Mouse (Mus musculus): ENCODE results near the gene Pld3. TPM values are rescaled to one million over a fixed set of nuclear protein-coding genes. Genes with fewer than 3 reads are reported as not detected.
"Not testable (repeated sequence)": the region's sequence is repeated elsewhere in the genome, so short reads cannot be mapped to it uniquely, and the experiment has no call there.

Gene Pld3
- total RNA-seq, 2 experiments from 2014 or later = 23.3 to 27.1 TPM

DNA sequence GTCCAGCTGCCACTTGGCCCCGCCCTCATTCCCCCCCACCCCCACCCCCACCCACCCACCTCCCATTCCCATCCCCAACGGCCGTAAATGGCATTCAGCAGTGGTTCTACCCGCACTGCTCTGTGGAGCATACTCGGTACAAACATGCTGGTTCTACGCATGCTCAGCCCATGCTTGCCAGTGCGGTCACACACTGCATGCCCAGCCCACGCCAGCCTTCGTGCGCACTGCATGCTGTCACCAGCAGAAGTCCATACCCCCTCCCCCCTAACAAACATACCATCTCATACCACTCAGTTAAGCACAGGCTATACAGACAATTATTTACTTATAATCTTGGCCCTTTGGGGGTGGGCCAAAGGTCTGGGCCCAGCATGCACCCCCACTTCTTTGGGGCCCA is 21.3 kb downstream of the Pld3 start:
- intact Hi-C loops (cut with DNase I) = no loop called here
- DNase-seq (ENCODE audit: low spot score) = no peak

DNA sequence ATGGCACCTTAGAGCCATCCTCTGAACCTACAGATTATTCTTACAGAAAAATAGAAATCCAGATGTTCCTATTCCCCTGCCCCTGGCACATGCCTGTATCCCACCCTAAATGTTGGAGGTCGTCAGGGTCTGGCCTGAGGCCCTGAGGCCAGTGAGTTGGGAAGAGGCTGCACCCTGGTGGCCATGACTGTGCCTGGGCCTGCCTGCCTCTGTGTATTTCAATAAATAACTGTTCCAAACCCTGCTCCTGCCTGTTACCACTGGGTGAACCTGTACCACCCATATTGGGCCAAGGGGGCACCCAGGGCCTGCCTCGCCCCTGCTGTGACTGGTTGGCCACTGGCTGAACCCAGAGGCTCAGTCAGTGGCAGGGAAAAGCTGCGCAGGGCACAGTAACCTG is 22.1 kb downstream of the Pld3 start:
- intact Hi-C loops (cut with DNase I) = no loop called here
- DNase-seq (ENCODE audit: low spot score) = no peak

DNA sequence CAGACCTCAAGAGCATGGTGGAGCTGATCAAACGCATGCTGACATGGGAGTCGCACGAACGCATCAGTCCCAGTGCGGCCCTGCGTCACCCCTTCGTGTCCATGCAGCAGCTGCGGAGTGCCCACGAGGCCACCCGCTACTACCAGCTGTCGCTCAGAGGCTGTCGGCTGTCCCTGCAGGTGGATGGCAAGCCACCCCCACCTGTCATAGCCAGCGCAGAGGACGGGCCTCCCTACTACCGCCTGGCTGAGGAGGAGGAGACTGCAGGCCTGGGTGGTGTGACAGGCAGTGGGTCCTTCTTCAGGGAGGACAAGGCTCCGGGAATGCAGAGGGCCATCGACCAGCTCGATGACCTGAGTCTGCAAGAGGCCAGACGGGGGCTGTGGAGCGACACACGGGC is 23.9 kb downstream of the Pld3 start:
- intact Hi-C loops (cut with DNase I) = loop anchor here (5.0 kb wide), 1 partner anchor 52 kb away; no protein-coding TSS in a partner anchor

DNA sequence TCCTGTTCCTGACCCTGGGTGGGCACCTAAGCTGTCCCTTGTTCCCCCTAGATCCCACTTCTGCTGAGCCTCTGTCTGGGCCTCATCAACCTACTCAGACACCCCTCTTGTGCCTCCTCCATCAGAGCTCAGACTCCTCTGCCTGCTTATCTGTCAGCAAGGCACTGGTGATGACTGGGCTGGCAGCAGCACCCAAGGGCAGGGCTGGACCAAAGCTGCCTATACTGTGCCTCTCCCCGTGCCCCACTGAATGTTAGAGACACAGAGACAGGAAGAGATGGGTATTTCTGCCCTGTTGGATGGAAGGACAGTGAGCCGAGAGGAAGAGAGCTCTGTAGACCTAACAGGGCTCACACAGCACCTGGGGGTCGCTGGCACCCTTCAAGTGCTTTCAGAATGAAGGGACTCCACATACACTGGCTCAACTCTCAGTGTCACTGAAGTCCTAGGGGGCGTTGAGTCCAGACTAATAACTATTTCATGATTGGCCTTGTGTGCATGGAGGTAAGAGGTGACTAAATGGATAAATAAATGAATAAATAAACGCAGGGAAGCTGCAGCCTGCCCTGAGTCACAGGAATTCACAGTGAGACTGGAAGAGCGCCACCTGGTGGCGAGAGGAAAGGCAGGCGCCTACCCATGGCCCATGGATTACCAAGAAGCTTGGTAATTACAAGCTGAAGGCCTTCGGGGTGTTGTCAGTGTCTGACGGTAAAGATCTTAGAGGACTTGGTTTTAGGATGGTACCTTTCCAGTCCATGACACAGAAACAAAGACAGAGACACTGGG is 26.8 kb downstream of the Pld3 start:
- peak; percentile 40 for DNase-seq (ENCODE audit: low spot score)
- intact Hi-C loops (cut with DNase I) = loop anchor here (2.0 to 5.0 kb wide), 2 partner anchors 49 to 189 kb away; partner anchors contain the start of gene Ltbp4

More for the DNA sequence above, 23.9 kb downstream of the Pld3 start:
- no peak for DNase-seq (ENCODE audit: low spot score)

DNA sequence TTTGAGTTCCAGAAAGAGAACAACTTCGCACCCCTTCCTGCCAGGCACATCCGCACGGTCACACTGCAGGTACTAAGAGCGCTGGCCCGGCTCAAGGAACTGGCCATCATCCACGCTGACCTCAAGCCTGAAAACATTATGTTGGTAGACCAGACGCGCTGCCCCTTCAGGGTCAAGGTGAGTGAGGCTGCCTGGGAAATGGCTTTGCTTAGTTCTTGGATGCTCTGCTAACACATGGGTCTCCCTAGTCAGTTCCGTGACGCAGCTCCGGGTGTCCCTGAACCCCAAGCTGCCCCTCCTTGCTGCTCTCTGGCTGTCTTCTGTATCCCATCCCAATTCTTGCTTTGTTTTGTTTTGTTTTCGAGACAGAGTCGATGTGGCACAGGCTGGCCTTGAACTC is 29.2 kb downstream of the Pld3 start:
- intact Hi-C loops (cut with DNase I) = no loop called here

DNA sequence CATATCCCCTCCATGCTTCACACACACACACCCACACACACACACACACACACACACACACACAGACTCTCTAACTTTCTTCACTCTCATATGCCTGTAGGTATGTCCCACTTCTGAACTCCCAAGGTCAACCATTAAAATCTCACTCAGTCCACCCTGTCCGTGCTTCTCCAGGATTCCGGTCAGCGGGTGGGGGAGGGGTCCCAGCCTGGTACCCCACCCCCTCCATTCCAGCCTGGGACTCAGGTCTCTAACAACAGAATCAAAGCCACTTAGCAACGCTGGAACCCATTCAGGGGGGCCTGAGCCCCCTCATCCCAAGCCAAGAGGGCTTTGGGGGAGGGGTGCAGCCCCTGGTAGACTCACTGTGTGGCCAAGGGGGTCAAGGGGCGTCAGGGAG is 30.1 kb downstream of the Pld3 start, which contains the start of gene Hipk4:
Hipk4 (plus strand) TSS at position 301 of the 400 bp plus-strand sequence.
- DNase-seq (ENCODE audit: low spot score) = no peak

More for the DNA sequence above, 29.2 kb downstream of the Pld3 start:
- DNase-seq (ENCODE audit: low spot score) = no peak

DNA sequence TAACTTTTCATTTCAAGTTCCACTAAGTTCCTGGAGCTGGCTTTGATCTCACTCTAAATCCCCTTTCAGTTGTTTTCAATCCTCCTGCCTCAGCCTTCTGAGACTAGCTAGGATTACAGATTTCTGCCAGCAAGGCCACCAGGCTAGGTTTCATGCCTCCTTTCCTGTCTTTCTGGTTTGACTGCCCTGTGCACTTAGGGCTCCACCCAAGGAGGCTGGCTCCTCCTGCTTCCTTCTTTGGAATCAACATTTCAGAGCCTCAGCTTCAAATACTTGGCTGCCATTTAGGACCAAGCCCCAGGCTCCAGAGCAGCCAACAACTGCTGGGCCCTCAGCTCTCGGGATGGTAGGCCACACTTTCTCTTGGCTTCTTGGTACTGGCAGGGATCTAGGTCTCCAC is 32.4 kb downstream of the Pld3 start:
- DNase-seq (ENCODE audit: low spot score) = no peak
- intact Hi-C loops (cut with DNase I) = no loop called here

More for the DNA sequence above, 30.1 kb downstream of the Pld3 start, which contains the start of gene Hipk4:
- intact Hi-C loops (cut with DNase I) = no loop called here

DNA sequence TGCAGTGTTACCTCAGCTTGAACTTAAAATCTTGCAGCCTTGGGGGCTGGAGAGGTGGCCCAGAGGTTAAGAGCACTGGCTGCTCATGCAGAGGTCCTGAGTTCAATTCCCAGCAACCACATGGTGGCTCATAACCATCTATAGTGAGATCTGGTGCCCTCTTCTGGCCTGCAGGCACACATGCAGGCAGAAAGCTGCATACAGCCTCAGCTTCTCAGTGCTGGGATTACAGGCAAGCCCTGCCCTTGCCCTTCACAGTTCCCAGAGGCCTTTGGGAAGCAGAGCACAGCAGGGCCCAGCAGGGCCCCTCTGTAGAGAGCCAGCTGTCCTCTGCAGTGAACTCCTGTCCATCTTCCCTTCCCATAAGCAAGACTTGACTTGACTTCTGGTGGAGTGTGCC is 32.9 kb downstream of the Pld3 start:
- DNase-seq (ENCODE audit: low spot score) = no peak
- intact Hi-C loops (cut with DNase I) = no loop called here

DNA sequence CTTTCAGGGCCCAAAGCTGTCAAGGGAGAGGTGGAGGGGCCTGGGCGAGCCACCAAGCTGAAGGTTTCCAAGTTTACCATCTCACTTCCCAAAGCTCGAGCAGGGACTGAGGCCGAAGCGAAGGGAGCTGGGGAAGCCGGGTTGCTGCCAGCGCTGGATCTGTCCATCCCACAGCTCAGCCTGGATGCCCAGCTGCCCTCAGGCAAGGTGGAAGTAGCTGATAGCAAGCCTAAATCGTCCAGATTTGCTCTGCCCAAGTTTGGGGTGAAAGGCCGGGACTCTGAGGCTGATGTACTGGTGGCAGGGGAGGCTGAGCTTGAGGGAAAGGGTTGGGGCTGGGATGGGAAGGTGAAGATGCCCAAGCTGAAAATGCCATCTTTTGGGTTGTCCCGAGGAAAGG is 34.7 kb downstream of the Pld3 start:
- no peak for DNase-seq (ENCODE audit: low spot score)
- intact Hi-C loops (cut with DNase I) = loop anchor here (5.0 kb wide), 1 partner anchor 111 kb away; no protein-coding TSS in a partner anchor

DNA sequence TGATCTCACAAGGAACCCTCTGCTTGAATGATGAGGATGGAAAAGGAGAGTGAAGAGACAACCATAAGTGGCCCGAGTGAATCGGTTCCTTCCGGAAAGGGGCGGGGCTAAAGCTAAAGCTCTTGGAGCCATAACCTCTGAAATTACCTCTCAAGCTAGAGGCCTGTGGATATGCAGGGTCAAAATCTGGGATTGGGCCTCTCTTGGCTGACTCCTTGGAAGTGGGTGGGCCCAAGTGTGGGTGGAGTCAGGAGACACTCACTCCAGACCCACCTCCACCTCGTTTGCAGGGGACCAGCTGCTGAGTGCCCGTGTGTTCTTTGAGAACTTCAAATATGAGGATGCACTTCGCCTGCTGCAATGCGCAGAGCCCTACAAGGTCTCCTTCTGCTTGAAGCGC is 38.1 kb downstream of the Pld3 start:
- intact Hi-C loops (cut with DNase I) = loop anchor here (5.0 kb wide), 1 partner anchor 108 kb away; no protein-coding TSS in a partner anchor
- DNase-seq (ENCODE audit: low spot score) = no peak

DNA sequence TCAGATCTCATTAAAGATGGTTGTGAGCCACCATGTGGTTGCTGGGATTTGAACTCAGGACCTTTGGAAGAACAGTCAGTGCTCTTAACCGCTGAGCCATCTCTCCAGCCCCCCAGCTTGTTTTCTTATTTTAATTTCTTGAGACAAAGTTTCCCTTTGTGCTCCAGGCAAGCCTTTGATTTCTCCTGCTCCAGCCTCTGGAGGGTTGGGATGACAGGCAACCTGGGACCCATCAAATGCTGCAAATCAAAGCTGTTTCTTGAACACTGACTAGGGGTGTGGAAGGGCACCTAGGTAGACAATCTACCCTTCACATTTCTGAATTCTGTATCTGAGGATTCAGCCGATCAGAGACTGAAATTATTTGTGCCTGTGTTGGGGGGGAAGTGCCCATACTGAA is 42.2 kb downstream of the Pld3 start:
- intact Hi-C loops (cut with DNase I) = no loop called here
- no peak for DNase-seq (ENCODE audit: low spot score)

DNA sequence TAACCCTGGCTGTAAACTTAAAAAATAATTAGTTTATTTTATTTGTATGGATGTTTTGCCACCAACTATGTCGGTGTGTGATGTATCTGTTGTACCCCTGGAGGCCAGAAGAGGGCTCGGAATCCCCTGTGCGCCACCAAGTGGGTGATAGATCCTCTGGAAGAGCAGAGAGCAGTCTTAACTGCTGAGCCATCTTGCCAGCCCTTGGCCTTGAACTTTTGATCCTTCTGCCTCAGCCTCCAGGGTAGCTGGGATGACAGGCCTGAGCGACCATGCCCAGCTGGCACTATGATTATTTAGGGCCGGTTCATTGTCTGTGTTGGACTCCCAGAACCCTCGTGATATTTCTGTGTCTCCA is 44.4 kb downstream of the Pld3 start:
- no peak for DNase-seq (ENCODE audit: low spot score)
- intact Hi-C loops (cut with DNase I) = loop anchor here (5.0 kb wide), 1 partner anchor 61 kb away; the partner anchor contains the start of genes Blvrb and Sptbn4

DNA sequence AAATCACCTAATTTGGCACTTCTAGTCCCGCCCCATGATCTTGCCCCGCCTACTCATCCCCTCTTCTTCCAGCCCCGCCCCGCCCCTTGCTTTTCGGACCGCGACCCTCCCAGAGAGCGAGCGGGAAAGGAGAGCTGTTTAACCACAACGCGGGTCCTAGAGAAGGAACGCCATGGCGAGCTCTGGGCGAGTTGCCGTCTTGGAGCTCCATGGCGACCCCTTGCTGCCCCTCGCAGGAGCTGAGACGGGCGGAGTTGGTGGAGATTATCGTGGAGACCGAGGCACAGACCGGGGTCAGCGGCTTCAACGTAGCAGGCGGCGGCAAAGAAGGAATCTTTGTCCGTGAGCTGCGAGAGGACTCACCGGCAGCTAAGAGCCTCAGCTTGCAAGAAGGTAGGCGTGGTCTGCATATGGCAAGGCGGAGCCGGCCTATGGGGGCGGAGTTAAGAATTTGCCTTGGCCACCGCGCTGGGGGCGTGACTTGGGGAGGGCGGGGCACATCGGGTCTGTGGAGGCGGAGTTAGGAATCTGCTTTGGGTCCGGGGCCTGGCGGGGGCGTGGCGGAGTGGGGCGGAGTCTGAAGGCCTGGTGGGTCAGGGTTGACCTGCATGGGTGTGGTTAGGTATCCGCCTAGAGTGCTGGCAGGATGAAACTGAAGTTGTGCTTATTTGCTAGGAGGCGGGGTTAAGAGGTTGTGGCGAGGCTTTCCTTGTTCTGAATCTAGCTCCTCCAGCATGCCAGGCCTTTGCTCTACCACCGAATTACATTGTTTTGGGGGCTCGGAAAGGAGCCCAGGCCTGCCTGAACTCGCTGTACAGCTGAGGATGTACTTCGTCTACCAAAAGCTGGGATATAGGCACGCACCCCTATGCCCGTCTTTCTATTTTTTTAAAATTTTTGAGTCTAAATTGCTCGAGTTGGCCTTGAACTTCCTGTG is 45.0 kb downstream of the Pld3 start:
- intact Hi-C loops (cut with DNase I) = loop anchor here (2.0 to 5.0 kb wide), 2 partner anchors 17 to 61 kb away; partner anchors contain the start of genes Blvrb and Sptbn4

DNA sequence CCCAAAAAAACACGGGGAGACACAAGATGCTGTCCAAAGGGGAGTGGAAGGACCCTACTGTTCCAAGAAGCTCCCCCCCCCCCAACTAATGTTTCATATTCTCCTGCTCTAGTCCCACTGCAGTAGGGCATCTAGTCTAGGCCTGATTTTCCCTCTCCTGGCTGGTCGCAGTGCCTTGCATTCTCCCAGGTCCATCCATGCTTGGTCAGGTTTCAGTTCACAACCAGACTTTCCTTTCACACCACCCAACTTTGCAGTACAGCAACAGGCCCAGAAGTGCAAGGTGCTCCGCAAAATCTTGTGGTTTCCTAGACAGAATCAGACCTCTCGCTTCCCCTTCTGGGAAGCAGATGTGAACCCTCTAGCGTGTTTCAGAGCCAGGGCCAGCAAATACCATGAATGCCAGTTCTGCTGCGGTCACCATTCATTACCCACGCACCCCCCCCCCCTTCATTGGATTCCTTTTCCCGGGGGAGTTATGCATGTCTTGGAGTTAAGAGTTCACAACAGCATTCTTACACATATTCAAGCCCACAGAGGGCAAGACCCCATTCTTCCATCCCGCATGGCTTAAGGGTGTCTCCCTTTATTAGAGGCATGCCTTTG is 46.1 kb downstream of the Pld3 start:
- DNase-seq (ENCODE audit: low spot score) = no peak
- intact Hi-C loops (cut with DNase I) = loop anchor here (2.0 to 5.0 kb wide), 2 partner anchors 16 to 60 kb away; partner anchors contain the start of genes Blvrb and Sptbn4

More for the DNA sequence above, 45.0 kb downstream of the Pld3 start:
- DNase-seq (ENCODE audit: low spot score) = peak; percentile 94

DNA sequence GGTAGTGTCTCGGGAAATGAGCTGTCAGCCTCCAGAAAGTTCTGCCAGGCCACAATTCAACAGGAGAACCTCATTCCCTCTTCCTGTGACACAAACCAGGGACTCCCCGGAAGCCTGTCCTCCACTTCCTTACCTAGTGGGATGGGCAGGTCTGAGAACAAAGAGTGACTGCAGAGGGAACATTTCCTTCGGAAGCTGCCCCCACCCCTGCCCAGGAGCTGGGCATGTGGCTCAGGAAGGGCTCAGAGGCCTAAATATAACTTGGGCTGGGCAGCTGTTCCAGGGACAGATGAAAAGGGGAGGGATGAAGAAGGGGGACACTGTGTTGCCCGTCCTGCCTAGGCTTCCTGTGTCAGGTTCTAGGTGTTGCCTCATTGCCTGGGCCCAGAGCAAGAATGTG is 51.4 kb downstream of the Pld3 start:
- intact Hi-C loops (cut with DNase I) = no loop called here
- no peak for DNase-seq (ENCODE audit: low spot score)

DNA sequence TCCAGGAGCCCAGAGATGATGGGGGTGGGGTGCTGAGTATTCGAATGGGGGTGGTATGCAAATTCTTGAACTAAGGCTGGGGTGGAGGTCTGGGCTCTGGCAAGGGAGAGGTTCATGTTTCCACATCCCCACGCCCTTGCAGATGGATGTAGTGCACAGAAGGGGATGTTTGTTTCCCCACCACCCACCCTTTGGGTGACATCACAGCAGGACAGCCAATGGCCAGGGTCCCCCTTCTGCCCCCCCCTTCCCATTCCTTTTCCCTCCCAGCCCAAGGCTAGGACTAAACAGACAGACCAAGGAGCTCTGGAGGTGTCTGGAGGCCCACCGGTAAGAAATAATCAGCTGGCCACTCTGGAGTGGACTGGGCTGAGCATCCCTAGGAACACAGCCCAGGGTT is 54.0 kb downstream of the Pld3 start, which contains the start of gene Prx:
Prx (plus strand) TSS at position 289 of the 400 bp plus-strand sequence.
- DNase-seq (ENCODE audit: low spot score) = no peak
- intact Hi-C loops (cut with DNase I) = no loop called here

DNA sequence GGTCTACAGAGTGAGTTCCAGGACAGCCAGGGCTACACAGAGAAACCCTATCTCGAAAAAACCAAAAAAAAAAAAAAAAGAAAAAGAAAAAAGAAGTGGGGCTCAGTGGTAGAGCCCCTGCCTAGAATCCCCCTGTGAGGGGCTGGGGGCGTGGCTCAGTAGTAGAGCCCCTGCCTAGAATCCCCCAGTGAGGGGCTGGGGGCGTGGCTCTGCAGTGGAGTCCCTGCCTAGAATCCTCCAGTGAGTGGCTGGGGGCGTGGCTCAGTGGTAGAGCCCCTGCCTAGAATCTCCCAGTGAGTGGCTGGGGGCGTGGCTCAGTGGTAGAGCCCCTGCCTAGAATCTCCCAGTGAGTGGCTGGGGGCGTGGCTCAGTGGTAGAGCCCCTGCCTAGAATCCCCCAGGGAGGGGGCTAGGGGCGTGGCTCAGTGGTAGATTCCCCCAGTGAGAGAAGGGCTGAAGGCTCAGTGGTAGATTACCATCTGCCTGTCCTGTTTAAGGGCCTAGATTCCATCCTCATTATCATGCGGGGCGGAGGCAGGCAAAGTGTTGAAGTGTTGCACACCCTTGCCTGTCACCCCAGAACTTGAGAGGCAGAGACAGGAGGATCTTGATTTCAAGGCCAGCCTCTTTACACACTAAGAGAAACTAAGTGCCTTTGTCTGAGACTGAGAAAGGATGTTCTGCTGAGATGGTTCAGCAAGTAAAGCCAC is 58.2 kb downstream of the Pld3 start:
- DNase-seq (ENCODE audit: low spot score); intact Hi-C loops (cut with DNase I): not testable (repeated sequence)

DNA sequence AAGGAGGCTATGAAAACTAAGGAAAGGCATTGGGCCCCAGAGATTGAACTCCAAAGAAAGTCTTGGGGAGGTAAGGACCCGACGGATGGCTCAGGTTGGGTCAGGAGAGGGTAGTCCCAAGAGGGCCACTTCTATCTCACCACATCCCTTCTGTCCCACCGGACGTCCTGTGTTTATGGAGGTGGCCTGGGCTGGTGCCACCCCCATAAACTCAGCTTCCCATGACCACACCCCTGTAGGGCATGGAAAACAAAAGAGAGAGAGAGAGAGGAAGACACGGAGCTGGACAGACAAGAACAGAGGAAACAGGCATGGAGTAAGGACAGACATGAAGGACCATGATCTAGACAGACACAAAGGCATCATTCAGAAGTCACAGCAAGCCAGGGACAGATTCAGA is 59.6 kb downstream of the Pld3 start:
- intact Hi-C loops (cut with DNase I) = no loop called here
- DNase-seq (ENCODE audit: low spot score) = no peak

DNA sequence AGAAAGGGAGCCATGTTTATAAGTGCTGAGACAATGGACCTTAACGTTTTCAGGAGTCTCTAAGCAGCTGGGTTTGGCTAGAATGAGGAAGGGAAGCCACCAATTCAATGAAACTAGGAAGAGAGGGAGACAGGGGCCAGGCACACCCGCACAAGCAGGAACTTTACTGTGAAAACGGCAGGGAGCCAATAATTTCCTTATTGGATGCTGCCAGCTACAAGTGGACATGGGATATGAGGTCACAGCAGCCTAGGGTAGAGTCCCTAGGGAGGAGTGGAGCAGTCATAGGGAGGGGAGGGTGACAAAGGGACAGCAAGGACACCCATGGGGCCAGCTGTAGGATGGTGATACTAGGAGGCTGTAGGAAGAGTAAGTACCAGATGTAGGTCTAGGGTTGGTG is 60.0 kb downstream of the Pld3 start:
- intact Hi-C loops (cut with DNase I) = no loop called here
- DNase-seq (ENCODE audit: low spot score) = no peak
